Mouse (Mus musculus) heart, embryonic 12.5 days (tissue): ENCODE results near the gene Sap25. TPM values are rescaled to one million over a fixed set of nuclear protein-coding genes. Genes with fewer than 3 reads are reported as not detected.

Source experiments
- ATAC-seq: fragments of 200-750 bp; cut with Nextera tagmentation; 2 replicates; pipeline ENCODE4 v1.8.0; 2017; ENCODE audit warnings: moderate TSS enrichment, moderate library complexity; ENCODE audit not compliant: insufficient number of reproducible peaks, low FRiP score
- H3K27ac ChIP-seq: fragments of 300-500 bp; sonication (generic); 2 replicates; pipeline ENCODE4 v1.5.1; 2016; ENCODE audit warnings: mild to moderate bottlenecking, moderate library complexity; ENCODE audit not compliant: poor library complexity, severe bottlenecking
- H3K27me3 ChIP-seq: fragments of 300-500 bp; sonication (generic); replicated peaks from 2 replicates; pipeline ENCODE4 v1.6.1; 2016; ENCODE audit warnings: mild to moderate bottlenecking, moderate library complexity
- H3K36me3 ChIP-seq: fragments of 300-500 bp; sonication (generic); 2 replicates; pipeline ENCODE4 v1.6.1; 2016; ENCODE audit warnings: mild to moderate bottlenecking, moderate library complexity
- H3K4me1 ChIP-seq: fragments of 300-500 bp; sonication (generic); replicated peaks from 2 replicates; pipeline ENCODE4 v1.6.1; 2016; ENCODE audit warnings: mild to moderate bottlenecking
- H3K4me2 ChIP-seq: fragments of 300-500 bp; sonication (generic); 2 replicates; pipeline ENCODE4 v1.6.1; 2016; ENCODE audit warnings: mild to moderate bottlenecking, moderate library complexity
- H3K4me3 ChIP-seq: fragments of 300-500 bp; sonication (generic); 2 replicates; pipeline ENCODE4 v1.5.1; 2016; ENCODE audit warnings: mild to moderate bottlenecking
- H3K9ac ChIP-seq: fragments of 300-500 bp; sonication (generic); 2 replicates; pipeline ENCODE4 v1.6.1; 2016; ENCODE audit warnings: mild to moderate bottlenecking, moderate library complexity
- H3K9me3 ChIP-seq: fragments of 300-500 bp; sonication (generic); replicated peaks from 2 replicates; pipeline ENCODE4 v1.6.1; 2016; ENCODE audit warnings: mild to moderate bottlenecking, moderate library complexity
- WGBS: fragments of 180-500 bp; shearing (Covaris S2); methylation state at CpG from one replicate; pipeline ENCODE4 v1.1.7; 2016; 5-methylcytosine and 5-hydroxymethylcytosine counted together
- polyA plus RNA-seq: library from polyadenylated mRNA; unstranded; fragments of >200 nt; fragmentation: Nextera tagmentation; extraction: Ambion mirVana; gene quantifications from 2 replicates; pipeline ENCODE4 v1.2.1, GENCODE M21; 2016

Sap25 gene
- polyA plus RNA-seq, 1 experiment from 2014 or later: 5.3 TPM

DNA sequence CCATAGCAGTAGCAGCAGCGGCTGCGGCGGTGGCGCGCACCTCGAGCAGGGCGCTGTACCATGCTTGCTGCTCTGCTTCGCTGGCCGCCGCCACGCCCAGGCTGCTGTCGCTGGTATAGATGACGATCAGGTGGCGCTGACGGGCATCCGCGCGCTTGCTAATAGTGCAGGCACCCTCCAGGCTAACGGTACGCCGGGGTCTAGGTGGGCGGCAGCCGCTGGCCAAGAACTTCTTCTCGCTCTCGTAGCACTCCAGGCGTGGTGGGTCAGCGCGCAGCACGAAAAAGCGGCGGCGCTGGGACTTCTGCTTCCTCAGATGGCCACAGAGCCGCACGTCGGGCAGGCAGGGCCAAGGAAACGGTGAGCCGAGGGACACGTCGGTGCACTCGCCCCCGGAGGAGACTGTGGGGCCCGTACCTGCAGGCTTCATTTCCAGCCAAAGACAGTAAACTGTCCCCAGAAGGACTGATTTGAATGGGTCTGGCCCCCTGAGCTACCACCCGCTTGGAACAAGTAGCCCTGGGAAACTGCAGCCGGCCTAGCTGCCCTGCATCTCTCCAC, 4.0 kb downstream of the Sap25 start:
- peaks cover 38% of the 10 kb centered on the region for H3K27me3 ChIP-seq
- peak overlapping the region; percentile 58 for H3K9ac ChIP-seq
- no peak overlapping the region for H3K27ac ChIP-seq
- no peak for ATAC-seq
- peaks cover 24% of the 10 kb centered on the region for H3K36me3 ChIP-seq
- peaks cover 44% of the 10 kb centered on the region for H3K4me1 ChIP-seq
- H3K9me3 ChIP-seq: no peaks in the 10 kb centered on the region
- 1% methylated on average over 44 of the region's 44 CpGs for WGBS
- peak overlapping the region; percentile 77 for H3K4me2 ChIP-seq
- peak overlapping the region; percentile 45 for H3K4me3 ChIP-seq

GRCm38 (mm10) chr5:137645652-137646091, 4.5 kb downstream of the Sap25 start, which contains the start of gene Irs3:
Gene Irs3 (minus strand): TSS chr5:137645714.
- peaks cover 38% of the 10 kb centered on the region for H3K27me3 ChIP-seq
- WGBS: 15% methylated on average over 11 of the region's 11 CpGs
- H3K9ac ChIP-seq: peak within 1 kb of the TSS; percentile 58
- ATAC-seq: no peak
- peak within 1 kb of the TSS; percentile 77 for H3K4me2 ChIP-seq
- peak within 1 kb of the TSS; percentile 45 for H3K4me3 ChIP-seq
- H3K9me3 ChIP-seq: no peaks in the 10 kb centered on the region
- H3K4me1 ChIP-seq: peaks cover 39% of the 10 kb centered on the region
- H3K27ac ChIP-seq: no peak within 1 kb of the TSS
- peaks cover 19% of the 10 kb centered on the region for H3K36me3 ChIP-seq

GRCm38 (mm10) chr5:137647827-137648601, 6.9 kb downstream of the Sap25 start:
- no peaks in the 10 kb centered on the region for H3K9me3 ChIP-seq
- no peak; the same call in 1 of the 2 replicates for ATAC-seq
- WGBS: 47% methylated on average over 9 of the region's 9 CpGs
- no peak overlapping the region for H3K27ac ChIP-seq
- peaks cover 50% of the 10 kb centered on the region for H3K4me1 ChIP-seq
- H3K36me3 ChIP-seq: peaks cover 9% of the 10 kb centered on the region
- H3K27me3 ChIP-seq: peaks cover 31% of the 10 kb centered on the region
- no peak overlapping the region for H3K4me3 ChIP-seq
- no peak overlapping the region for H3K4me2 ChIP-seq
- H3K9ac ChIP-seq: no peak overlapping the region

DNA sequence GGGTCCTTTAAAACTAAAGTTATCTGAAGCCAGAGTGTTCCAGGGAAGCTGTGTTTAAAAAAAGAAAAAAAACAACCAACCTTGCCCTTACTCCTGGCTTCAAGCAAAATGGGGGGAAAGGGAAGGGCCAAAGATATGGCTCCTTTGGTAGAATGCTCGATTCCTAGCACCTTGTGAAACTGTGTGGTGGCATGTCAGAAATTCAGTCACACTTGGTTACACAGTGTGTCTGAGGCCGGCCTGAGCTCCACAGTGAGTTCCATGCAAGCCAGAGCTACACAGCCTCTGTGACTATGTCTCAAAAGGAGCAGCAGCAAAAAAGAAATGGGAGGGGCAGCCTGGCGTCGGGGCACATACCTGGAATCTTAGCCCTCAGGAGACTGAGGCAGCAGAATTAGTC, 8.1 kb downstream of the Sap25 start:
- Histone ChIP-seq H3K4me2 (no peak overlapping the region), H3K27me3 (peaks cover 19% of the 10 kb centered on the region), H3K27ac (no peak overlapping the region), H3K9ac (no peak overlapping the region), H3K36me3 (peaks cover 20% of the 10 kb centered on the region), H3K4me1 (peaks cover 50% of the 10 kb centered on the region), H3K4me3 (no peak overlapping the region), H3K9me3 (no peaks in the 10 kb centered on the region)
- ATAC-seq: no peak
- 41% methylated on average over 4 of the region's 4 CpGs for WGBS

DNA sequence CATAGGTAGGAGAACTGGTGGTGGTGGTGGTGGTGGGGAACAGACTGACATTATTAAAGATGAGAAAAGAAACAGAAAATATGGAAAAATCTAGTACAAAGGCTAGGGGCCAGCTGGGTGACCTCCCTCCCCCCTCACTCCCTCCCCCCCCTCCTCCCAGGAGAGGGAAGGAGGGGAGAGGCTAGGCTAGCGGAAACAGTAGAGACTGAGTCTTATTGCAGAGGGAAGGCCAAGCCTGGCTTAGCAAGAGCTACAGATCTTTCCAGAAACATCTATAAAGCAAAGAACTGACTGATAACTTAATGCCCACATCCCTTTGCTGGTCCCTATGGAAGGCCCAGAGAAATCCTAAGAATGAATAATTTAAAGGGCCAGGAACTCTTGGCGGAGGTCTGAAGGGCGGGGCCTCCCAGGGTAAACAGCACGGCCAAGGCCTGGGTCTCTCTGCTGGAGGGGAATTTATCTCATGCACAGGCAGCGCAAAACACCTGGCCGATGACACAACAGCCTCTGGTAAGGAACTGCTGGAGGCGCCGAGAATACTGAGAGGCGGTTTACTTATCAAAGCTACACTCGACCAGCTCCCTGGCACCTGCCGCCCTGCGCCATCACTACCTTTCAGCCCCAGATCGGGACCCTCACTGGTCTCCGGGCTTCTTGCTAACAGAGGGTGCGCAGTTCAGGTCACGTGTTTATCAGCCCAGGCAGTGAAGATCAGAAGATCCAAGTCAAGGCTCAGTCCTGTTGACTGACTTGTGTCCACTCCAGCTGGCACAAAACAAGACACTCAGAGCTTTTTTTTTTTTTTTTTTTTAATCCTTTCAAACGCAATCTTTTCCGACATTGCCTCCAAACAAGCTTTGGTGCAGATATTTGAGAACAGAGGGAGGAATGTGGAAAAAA, 8.8 kb downstream of the Sap25 start:
- Histone ChIP-seq H3K27me3 (peaks cover 16% of the 10 kb centered on the region), H3K9ac (peak overlapping the region; percentile 57; the same call in 1 of the 2 replicates), H3K4me3 (no peak overlapping the region), H3K9me3 (no peaks in the 10 kb centered on the region), H3K27ac (no peak overlapping the region), H3K36me3 (peaks cover 23% of the 10 kb centered on the region), H3K4me2 (peak overlapping the region; percentile 55), H3K4me1 (peaks cover 49% of the 10 kb centered on the region)
- ATAC-seq: no peak
- WGBS: 10% methylated on average over 18 of the region's 18 CpGs

GRCm38 (mm10) chr5:137652474-137652873, 11.3 kb downstream of the Sap25 start:
- peak; percentile 29; the same call in 1 of the 2 replicates for ATAC-seq
- 27% methylated on average over 3 of the region's 3 CpGs for WGBS

DNA sequence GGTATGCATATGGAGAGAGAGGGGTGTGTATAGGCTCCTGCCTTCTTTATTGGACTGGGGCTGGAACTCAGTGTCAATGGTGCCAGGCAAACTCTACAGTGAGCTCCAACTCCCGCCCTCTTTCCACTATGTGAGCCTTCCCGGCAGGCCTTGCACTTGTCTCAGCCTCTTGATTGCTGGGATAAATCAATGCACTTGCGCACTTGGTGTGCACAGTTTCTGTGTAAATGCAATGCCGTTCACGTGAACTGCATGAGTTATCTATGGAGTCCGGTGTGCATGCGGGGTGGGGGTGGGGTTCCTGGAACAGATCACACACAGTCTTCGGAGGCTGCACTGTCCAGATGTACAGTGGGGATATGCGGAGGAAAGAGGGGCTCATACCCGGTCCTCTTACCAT, 12.2 kb downstream of the Sap25 start:
- Histone ChIP-seq H3K9ac (no peak overlapping the region), H3K27me3 (no peaks in the 10 kb centered on the region), H3K4me2 (no peak overlapping the region), H3K4me3 (no peak overlapping the region), H3K4me1 (peaks cover 29% of the 10 kb centered on the region), H3K9me3 (no peaks in the 10 kb centered on the region), H3K27ac (no peak overlapping the region), H3K36me3 (peaks cover 32% of the 10 kb centered on the region)
- 90% methylated on average over 10 of the region's 10 CpGs for WGBS
- ATAC-seq: no peak

More at GRCm38 (mm10) chr5:137652474-137652873, 11.3 kb downstream of the Sap25 start:
- no peak overlapping the region for H3K4me2 ChIP-seq
- peaks cover 37% of the 10 kb centered on the region for H3K4me1 ChIP-seq
- no peaks in the 10 kb centered on the region for H3K9me3 ChIP-seq
- no peaks in the 10 kb centered on the region for H3K27me3 ChIP-seq
- H3K9ac ChIP-seq: no peak overlapping the region
- H3K36me3 ChIP-seq: peaks cover 29% of the 10 kb centered on the region
- no peak overlapping the region for H3K4me3 ChIP-seq
- no peak overlapping the region for H3K27ac ChIP-seq

GRCm38 (mm10) chr5:137654746-137655145, 13.6 kb downstream of the Sap25 start:
- peaks cover 16% of the 10 kb centered on the region for H3K4me1 ChIP-seq
- ATAC-seq: no peak
- H3K27ac ChIP-seq: no peak overlapping the region
- H3K4me3 ChIP-seq: no peak overlapping the region
- WGBS: 71% methylated on average over 6 of the region's 7 CpGs
- no peak overlapping the region for H3K4me2 ChIP-seq
- H3K27me3 ChIP-seq: no peaks in the 10 kb centered on the region
- H3K9ac ChIP-seq: no peak overlapping the region
- no peaks in the 10 kb centered on the region; the same call in 1 of the 2 replicates for H3K9me3 ChIP-seq
- peaks cover 46% of the 10 kb centered on the region for H3K36me3 ChIP-seq

DNA sequence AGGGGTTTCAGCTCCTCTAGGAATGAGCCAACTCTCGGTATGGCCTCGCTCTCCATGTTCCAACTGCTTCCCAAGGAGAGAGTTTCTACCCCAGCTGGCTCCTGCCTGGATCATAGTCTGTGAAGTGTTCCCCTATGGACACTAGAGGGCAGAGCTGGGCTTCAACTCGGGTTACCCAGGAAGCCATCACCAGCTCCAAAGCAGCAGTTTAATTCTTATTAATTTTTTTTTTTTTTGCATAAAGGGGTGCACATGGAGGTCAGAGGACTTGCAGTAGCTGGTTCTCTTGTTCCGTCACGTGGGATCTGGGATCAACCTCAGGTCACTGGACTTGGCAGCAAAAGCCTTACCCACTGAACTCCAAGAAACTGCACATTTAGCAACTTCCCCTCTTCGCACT, 15.8 kb downstream of the Sap25 start:
- H3K9ac ChIP-seq: no peak overlapping the region
- no peak for ATAC-seq
- no peaks in the 10 kb centered on the region for H3K27me3 ChIP-seq
- no peak overlapping the region for H3K4me2 ChIP-seq
- H3K4me1 ChIP-seq: peaks cover 6% of the 10 kb centered on the region; the same call in 1 of the 2 replicates
- 29% methylated on average over 6 of the region's 6 CpGs for WGBS
- H3K36me3 ChIP-seq: peaks cover 58% of the 10 kb centered on the region
- no peak overlapping the region for H3K27ac ChIP-seq
- no peak overlapping the region for H3K4me3 ChIP-seq
- H3K9me3 ChIP-seq: no peaks in the 10 kb centered on the region; the same call in 1 of the 2 replicates

DNA sequence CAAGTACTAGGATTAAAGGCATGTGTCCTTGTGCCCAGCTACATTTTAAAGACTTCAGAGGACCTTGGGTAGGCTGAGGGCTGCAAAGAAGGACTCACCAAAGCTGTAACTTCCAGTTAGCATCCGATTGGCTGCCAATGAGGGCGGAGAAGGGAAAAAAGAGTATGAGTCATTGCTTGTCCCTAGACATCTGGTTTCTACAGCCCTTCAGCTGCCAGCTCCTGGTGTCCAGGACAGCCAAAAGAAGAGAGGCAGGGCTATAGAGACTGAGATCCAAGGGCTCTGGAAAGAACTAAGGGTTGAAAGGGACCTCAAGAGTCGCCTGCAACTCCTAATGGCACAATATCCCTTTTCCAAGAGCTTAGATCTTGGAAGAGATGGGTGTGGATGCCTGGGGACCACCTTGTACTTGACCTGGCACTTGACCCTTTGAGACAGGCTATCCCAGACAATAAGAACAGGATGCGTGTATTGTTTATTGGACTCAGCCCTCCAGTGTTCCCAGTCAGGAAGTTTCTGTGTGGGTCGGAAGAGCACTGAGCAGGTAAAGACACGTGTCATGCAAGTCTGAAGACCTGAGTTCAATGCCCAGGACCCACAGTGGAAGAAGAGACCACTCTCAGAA, 19.0 kb downstream of the Sap25 start:
- Histone ChIP-seq H3K27ac (no peak overlapping the region), H3K27me3 (no peaks in the 10 kb centered on the region), H3K9me3 (no peaks in the 10 kb centered on the region; the same call in 1 of the 2 replicates), H3K4me1 (0 out of 2 replicates have a peak, but pooled peaks cover 8% of the 10 kb centered on the region), H3K4me3 (no peak overlapping the region), H3K36me3 (peaks cover 63% of the 10 kb centered on the region), H3K9ac (no peak overlapping the region), H3K4me2 (no peak overlapping the region)
- WGBS: 76% methylated on average over 6 of the region's 6 CpGs
- no peak for ATAC-seq
